Mouse (Mus musculus) olfactory bulb, adult 2 months (tissue): Measurements from ENCODE around the gene Phactr1. TPM values are rescaled to one million over a fixed set of nuclear protein-coding genes. Genes with fewer than 3 reads are reported as not detected.
A peak's percentile ranks its signal among the peaks of the same experiment; 100 is the strongest.

Experiments
- H3K27ac ChIP-seq: fragments of 200-500 bp; 2 replicates; pipeline ENCODE4 v1.5.1; 2012; ENCODE audit warnings: low read depth, low read length; ENCODE audit not compliant: insufficient read depth
- H3K4me1 ChIP-seq: fragments of 200-500 bp; 2 replicates; pipeline ENCODE4 v1.6.1; 2012; ENCODE audit warnings: low read length; ENCODE audit not compliant: control insufficient read depth, insufficient read depth
- H3K4me3 ChIP-seq: fragments of 200-500 bp; 2 replicates; pipeline ENCODE4 v1.5.1; 2012; ENCODE audit warnings: mild to moderate bottlenecking, low read depth, low read length, moderate library complexity; ENCODE audit not compliant: insufficient read depth
- CTCF ChIP-seq: fragments of 200-500 bp; IDR thresholded peaks from 2 replicates; pipeline ENCODE4 v1.5.1; 2012; ENCODE audit warnings: low read depth, mild to moderate bottlenecking, low read length, moderate library complexity; ENCODE audit not compliant: insufficient read depth
- POLR2A ChIP-seq: fragments of 200-500 bp; IDR thresholded peaks from 2 replicates; pipeline ENCODE4 v1.6.1; 2012; ENCODE audit warnings: mild to moderate bottlenecking, low read depth, low read length, moderate library complexity; ENCODE audit not compliant: insufficient read depth
- WGBS: fragments of 180-500 bp; shearing (Covaris S2); methylation state at CpG from one replicate; pipeline ENCODE4 v1.1.7; 2018; 5-methylcytosine and 5-hydroxymethylcytosine counted together
- polyA plus RNA-seq: library from polyadenylated mRNA; stranded (reverse); fragments of >200 nt; gene quantifications from 2 replicates; pipeline ENCODE4 v1.2.4, GENCODE M21; 2012; ENCODE audit warnings: low replicate concordance; ENCODE audit not compliant: missing spikeins, insufficient read depth, insufficient read length

Gene Phactr1
- polyA plus RNA-seq, 1 experiment = not detected

GRCm38 (mm10) chr13:42826602-42827001 is 146.2 kb downstream of the Phactr1 start:
- Histone ChIP-seq H3K4me1 (peaks cover 7% of the 10 kb centered on the region), H3K4me3 (no peak overlapping the region), H3K27ac (no peak overlapping the region)
- 66% methylated on average over 8 of the region's 8 CpGs for WGBS
- TF ChIP-seq POLR2A = no peak
- no peak for TF ChIP-seq CTCF

GRCm38 (mm10) chr13:42828978-42829377 is 148.6 kb downstream of the Phactr1 start:
- 53% methylated on average over 9 of the region's 9 CpGs for WGBS
- Histone ChIP-seq H3K4me3 (no peak overlapping the region), H3K4me1 (peaks cover 3% of the 10 kb centered on the region; the same call in 1 of the 2 replicates), H3K27ac (no peak overlapping the region)
- TF ChIP-seq POLR2A = no peak
- no peak for TF ChIP-seq CTCF

- no peak overlapping the region for H3K27ac ChIP-seq
- H3K4me1 ChIP-seq = peaks cover 3% of the 10 kb centered on the region; the same call in 1 of the 2 replicates
- no peak overlapping the region for H3K4me3 ChIP-seq
- 39% methylated on average over 2 of the region's 2 CpGs for WGBS
- TF ChIP-seq CTCF (no peak), POLR2A (no peak)
Observed at GRCm38 (mm10) chr13:42835441-42835840, 155.0 kb downstream of the Phactr1 start.

GRCm38 (mm10) chr13:42839358-42839757 is 158.9 kb downstream of the Phactr1 start:
- TF ChIP-seq POLR2A (no peak), CTCF (no peak)
- peaks cover 3% of the 10 kb centered on the region; the same call in 1 of the 2 replicates for H3K4me1 ChIP-seq
- no peak overlapping the region for H3K4me3 ChIP-seq
- H3K27ac ChIP-seq = no peak overlapping the region
- WGBS = 46% methylated on average over 2 of the region's 2 CpGs

- Histone ChIP-seq H3K4me3 (no peak overlapping the region), H3K4me1 (peaks cover 24% of the 10 kb centered on the region), H3K27ac (peak overlapping the region; percentile 88)
- WGBS = 38% methylated on average over 10 of the region's 10 CpGs
- TF ChIP-seq CTCF (no peak), POLR2A (no peak)
Observed at GRCm38 (mm10) chr13:42852086-42852485, 171.7 kb downstream of the Phactr1 start.

- TF ChIP-seq CTCF = no peak
- no peak for TF ChIP-seq POLR2A
- Histone ChIP-seq H3K4me1 (peaks cover 24% of the 10 kb centered on the region), H3K4me3 (no peak overlapping the region), H3K27ac (no peak overlapping the region)
- 30% methylated on average over 11 of the region's 11 CpGs for WGBS
Observed at GRCm38 (mm10) chr13:42853900-42854595, 173.6 kb downstream of the Phactr1 start.

- WGBS = 2% methylated on average over 21 of the region's 21 CpGs
- Histone ChIP-seq H3K4me1 (0 out of 2 replicates have a peak, but pooled peaks cover 4% of the 10 kb centered on the region), H3K4me3 (peak overlapping the region; percentile 72), H3K27ac (peak overlapping the region; percentile 79)
- TF ChIP-seq CTCF (no peak), POLR2A (no peak)
Observed at GRCm38 (mm10) chr13:42866162-42866941, 185.9 kb downstream of the Phactr1 start.

GRCm38 (mm10) chr13:42867026-42867425 is 186.6 kb downstream of the Phactr1 start:
- peak overlapping the region; percentile 72 for H3K4me3 ChIP-seq
- H3K27ac ChIP-seq = peak overlapping the region; percentile 36; the same call in 1 of the 2 replicates
- 10% methylated on average over 6 of the region's 6 CpGs for WGBS
- no peak for TF ChIP-seq POLR2A
- TF ChIP-seq CTCF = no peak
- 0 out of 2 replicates have a peak, but pooled peaks cover 4% of the 10 kb centered on the region for H3K4me1 ChIP-seq

- 90% methylated on average over 1 of the region's 1 CpGs for WGBS
- no peak overlapping the region for H3K27ac ChIP-seq
- TF ChIP-seq CTCF (no peak), POLR2A (no peak)
- H3K4me3 ChIP-seq = no peak overlapping the region
- peaks cover 7% of the 10 kb centered on the region; the same call in 1 of the 2 replicates for H3K4me1 ChIP-seq
Observed at GRCm38 (mm10) chr13:42872125-42872524, 191.7 kb downstream of the Phactr1 start.
